Mouse (Mus musculus) neutrophil, adult 65 days (primary cell): ENCODE measurements around the gene Anxa7. TPM values are rescaled to one million over a fixed set of nuclear protein-coding genes. Genes with fewer than 3 reads are reported as not detected.

Source experiments
- total RNA-seq: library from RNA; stranded (reverse); gene quantifications from 2 replicates; pipeline ENCODE4 v1.2.4, GENCODE M21; 2023

Anxa7 gene
- total RNA-seq: 51.9 and 57.8 TPM in 2 replicates

DNA sequence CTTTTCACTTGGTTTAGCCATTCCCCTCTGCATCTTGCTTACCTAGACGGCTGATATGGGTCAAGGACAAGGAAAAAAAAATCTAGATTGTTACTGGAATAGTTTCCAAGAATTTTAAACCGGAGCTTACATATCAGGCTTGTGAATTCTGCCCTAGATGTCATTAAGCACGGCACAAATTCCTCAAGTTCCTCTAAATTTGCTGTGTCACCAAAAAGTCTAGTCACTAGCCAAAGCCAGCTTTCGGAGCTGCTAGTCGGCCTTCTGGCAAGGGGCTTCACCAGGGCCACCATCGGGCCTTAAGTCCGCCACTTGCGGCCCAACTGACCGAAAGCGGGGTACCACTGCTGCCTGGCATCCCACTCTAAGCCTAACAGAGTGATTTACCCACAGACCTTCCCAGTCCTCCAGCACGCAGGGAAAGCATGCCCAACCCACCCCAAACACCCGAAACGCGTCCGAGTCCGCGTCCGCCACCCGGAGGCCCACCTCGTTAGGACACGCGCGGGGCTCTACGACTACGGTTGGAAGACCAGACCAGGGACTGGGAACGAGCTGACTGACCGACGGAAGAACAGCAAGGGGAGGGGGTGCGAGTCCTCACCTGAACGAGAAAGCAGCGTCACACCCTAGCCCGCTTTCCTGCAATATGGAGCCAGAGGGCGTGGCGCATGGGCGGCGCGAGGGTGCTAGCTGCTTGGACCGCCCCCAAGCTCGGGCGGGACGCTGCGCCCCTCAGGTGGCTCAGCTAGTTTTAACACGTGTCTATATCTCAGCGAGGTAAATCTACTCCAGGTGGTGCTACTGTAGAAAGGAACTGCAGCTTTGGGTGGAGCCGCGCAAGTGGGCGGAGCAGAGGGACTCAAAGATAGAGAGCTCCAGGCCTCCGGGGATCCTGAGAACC, at the start of gene Anxa7:
Anxa7 (minus strand) TSS at position 843 of the 904 bp plus-strand sequence.

DNA sequence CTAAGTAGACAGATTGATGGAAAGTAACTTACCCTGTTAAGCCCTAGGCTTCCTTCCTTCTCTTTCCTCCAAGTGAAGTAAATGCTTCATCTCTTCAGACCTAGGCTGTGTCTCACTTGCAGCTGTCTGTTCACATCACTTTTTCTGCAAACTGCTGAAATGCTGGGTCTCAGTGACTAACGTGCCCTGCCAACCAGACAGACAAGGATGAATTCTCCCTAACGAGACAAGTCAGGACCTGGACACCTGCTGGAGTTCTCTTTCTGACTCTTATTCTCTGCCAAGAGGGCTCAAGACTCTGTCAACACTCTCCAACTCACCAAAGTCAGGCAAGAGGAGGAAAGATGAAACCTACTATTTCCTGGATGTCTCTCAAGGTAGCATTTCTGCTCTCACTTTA, 16.7 kb upstream of the Anxa7 start, which contains the start of gene Mss51:
Mss51 (minus strand) TSS at position 299 of the 400 bp plus-strand sequence.

DNA sequence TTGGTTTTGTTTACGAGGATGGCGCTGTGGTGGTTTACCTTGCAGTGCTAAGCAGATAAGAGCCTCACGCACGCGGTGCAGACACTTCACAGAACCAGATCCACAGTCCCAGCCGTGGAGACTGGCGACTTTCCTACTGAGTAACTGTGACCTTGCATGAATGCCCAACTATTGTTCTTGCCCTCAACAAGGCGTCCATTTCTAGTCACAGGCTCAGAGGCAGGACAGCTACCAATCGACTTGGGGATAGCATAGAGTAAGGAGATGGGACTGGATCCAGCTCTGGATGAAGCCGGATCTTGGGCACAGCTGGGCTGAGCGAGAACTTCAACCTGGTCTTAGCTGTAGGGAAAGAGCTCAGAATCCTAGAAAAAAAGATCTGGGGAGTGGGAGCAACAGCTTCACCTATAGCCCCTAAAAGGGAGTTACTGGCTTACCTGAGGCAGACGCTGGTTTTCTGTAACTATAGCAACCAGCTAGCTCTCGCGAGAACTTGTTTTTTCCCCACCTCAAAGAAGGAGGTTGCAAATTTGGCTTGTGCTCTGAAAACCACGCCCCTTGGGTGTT, 28.1 kb downstream of the Anxa7 start, which contains the start of gene Cfap70:
Cfap70 (minus strand) TSS at position 462 of the 567 bp plus-strand sequence.

Other genes starting within 250 kb of the Anxa7 start
- not detected in 2 replicates for gene Kcnk16, start 210.9 kb downstream of the Anxa7 start, total RNA-seq
- 4.8 and 12.4 TPM in 2 replicates for gene Nudt13, start 185.4 kb downstream of the Anxa7 start, total RNA-seq
- gene Ecd, start 132.0 kb downstream of the Anxa7 start, total RNA-seq: 15.8 and 17.2 TPM in 2 replicates
- gene Fam149b, start 132.0 kb downstream of the Anxa7 start, total RNA-seq: 17.1 and 18.2 TPM in 2 replicates
- gene Dnajc9, start 91.2 kb downstream of the Anxa7 start, total RNA-seq: 33.3 and 35.2 TPM in 2 replicates
- 17.7 and 23.3 TPM in 2 replicates for gene Mrps16, start 86.5 kb downstream of the Anxa7 start, total RNA-seq
- gene Cfap70, start 27.9 kb downstream of the Anxa7 start, total RNA-seq: not detected in 2 replicates
- gene Mss51, start 16.8 kb upstream of the Anxa7 start, total RNA-seq: 1.3 and 1.8 TPM in 2 replicates
- 37.6 and 37.7 TPM in 2 replicates for gene Ppp3cb, start 66.4 kb upstream of the Anxa7 start, total RNA-seq
- gene Usp54, start 160.9 kb upstream of the Anxa7 start, total RNA-seq: 2.5 and 2.9 TPM in 2 replicates
- not detected in 2 replicates for gene Myoz1, start 176.4 kb upstream of the Anxa7 start, total RNA-seq
- gene Synpo2l, start 188.2 kb upstream of the Anxa7 start, total RNA-seq: not detected in 2 replicates
- 193 and 233 TPM in 2 replicates for gene Sec24c, start 194.2 kb upstream of the Anxa7 start, total RNA-seq
- 3.5 and 4.5 TPM in 2 replicates for gene Fut11, start 214.8 kb upstream of the Anxa7 start, total RNA-seq
- gene Chchd1, start 222.9 kb upstream of the Anxa7 start, total RNA-seq: 17.2 and 20.5 TPM in 2 replicates
- gene Zswim8, start 227.4 kb upstream of the Anxa7 start, total RNA-seq: 133 and 198 TPM in 2 replicates